Mouse (Mus musculus) megakaryocyte, adult 5-6 weeks (primary cell): ENCODE measurements around the gene Hoxb1. TPM values are rescaled to one million over a fixed set of nuclear protein-coding genes. Genes with fewer than 3 reads are reported as not detected.

Experiments used
- ATAC-seq: 2 replicates; pipeline ENCODE4 v1.8.0; 2016; ENCODE audit warnings: mild to moderate bottlenecking, inconsistent platforms; ENCODE audit not compliant: poor library complexity, severe bottlenecking
- total RNA-seq, 2 experiments: library from RNA; stranded (forward) in 1 of 2; stranded (reverse) in 1 of 2; fragments of 153-499, 151-499 nt in 1 of 2; fragments of 221-1000, 200-1000 nt in 1 of 2; gene quantifications; 2 replicates each; pipeline versions ENCODE4 v1.2.3 to v1.2.4; 2015 to 2017

Hoxb1 gene
- total RNA-seq, 2 experiments from 2014 or later, result not detected

DNA sequence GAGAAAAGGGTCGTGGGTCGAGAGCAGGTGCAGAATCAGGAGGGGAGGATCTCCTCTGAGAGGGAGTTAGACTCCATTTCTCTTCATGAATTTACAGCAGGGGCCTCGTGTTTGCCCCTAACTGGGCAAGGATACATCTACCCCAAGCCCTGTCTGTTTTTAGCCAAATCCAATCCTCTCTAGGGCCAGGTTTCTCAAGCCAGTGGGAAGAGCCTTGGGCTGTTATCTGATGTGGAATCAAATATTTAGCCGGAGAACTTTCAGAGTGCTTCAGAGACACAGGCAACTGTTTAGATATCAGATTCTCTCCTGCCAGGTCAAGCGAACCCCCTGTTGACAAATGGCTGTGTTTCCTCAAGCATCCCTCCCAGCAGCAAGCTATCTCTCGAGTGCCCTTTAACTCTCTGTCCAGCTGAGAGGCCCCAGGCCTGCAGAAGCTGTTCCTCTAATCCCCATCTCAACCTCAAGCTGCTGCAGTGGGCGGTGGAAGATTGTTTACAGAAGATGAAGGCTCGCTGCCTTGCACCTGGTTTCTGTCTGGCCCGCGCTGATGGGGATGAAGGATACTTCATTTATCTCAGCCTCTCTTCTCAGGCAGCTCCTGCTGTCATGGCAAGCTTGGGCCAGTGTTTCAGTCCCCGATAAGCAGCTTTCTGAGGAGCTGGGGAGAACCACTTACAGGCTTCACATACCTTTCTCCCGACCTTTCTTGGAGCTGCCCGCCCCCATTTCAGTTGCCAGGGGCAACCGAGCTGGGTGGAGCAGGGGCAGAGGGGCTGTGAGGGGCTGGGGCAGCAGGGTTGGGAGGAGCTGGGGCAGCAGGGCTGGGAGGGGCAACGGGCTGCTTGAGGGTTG is 31.4 kb downstream of the Hoxb1 start:
- no peak for ATAC-seq

DNA sequence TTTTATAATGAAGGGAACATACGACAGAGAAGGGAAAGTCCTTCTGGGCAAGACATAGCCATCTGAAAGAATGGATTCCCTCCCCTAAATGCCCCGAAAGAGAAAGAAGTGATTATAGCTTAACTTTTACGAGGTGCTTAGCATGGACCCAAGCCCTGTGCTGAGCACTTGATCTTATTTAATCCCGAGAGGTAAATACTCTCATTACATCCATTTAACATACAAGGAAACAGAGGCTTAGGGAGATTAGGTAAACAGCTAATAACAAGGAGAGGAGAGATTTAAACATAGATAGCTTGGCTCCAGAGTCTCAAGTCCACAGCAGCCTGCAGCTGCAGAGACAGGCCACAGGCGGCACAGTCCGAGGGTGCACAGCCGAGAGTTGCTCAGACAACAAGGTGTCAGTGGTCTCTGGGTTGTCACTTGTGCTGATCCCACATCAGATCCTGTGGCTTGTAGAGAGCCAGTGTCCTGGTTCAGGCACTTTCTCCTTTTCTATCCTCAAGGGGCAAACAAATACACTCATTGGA is 32.3 kb downstream of the Hoxb1 start:
- no peak for ATAC-seq

DNA sequence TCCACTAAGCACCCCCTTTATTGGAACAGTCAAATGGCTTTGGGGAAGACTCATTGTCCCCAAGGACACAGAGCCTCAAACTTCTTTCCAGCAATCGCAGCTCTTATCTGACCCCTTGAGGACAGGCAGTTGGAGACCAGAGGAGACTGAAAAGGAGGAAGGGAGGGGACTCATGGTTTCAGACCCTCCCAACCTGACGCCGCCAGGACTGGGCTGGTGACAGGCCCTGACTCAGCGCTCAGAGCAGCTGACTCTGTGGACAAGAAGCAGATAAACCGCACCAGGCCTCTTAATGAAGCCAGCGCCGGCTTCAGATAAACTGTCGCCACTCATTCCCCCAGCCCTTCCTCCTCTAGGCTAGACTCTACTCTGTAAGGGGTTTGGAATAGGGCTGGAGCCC is 34.4 kb downstream of the Hoxb1 start:
- peak; percentile 40; the same call in 1 of the 2 replicates for ATAC-seq

DNA sequence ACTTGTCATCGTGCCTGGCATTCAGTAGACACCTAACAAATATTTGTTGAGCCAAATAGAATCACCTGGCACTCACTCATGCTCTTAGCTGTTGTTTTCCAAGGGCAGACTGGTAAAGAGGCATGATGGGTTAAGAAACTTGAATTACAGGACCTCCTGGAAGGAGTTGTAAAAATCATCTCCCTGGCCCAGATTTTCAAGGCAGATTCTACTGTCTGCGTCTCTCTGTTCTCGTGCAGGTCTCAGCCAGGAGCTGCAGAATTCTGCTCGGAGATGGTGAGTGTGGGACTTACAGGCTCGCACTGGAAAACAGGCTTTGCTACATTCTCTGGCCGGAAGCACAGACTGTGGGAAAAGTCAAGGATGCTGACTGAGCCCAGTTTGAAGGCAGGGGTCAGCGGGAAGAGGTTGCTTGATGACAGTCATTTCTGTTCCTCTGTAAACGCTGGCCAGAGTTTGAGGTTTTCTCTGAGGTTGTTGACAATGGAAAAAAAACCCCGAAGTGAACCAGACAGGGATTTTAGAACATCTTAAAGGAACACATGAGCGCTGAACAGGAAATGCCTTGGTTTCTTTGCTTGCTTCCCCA is 38.6 kb downstream of the Hoxb1 start:
- ATAC-seq, result no peak

DNA sequence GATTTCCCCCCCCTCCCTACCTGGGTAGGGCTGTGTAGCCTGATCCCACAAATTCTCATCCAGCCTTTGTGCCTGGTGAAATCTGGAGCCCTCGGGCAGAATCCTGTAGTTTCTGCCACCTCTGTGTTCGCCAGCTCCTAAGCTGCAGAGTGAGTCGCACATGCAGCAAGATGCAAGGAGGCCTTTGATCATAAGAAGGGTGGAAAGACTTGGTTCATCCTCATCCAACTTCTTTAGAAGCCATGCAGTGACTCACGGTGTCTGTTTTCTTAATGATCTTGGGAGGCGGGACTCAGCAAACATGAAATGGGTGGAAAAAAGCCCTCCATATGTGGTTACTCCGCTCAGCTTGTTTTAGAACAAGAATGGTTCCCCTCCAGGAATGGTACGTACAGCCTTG is 39.3 kb downstream of the Hoxb1 start:
- ATAC-seq, result no peak

DNA sequence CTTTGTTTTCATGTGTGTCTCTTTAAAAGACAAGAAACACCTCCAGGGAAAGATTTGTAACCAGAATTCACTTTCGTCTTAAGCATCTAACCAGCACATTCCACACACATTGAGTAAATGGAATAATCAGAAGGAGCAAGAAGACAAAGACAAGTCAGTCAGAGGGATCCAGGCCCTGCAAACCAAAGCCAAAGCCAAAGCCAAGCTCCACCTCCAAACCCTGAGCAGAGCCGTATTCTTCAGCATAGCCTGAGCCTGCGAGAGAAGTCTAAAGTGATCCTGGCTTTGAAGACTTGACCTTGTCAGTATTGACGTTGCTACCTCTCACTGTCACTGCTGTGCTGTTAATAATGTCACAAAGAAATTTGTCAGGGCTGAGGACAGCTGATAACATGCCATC is 40.0 kb downstream of the Hoxb1 start:
- ATAC-seq, result no peak

DNA sequence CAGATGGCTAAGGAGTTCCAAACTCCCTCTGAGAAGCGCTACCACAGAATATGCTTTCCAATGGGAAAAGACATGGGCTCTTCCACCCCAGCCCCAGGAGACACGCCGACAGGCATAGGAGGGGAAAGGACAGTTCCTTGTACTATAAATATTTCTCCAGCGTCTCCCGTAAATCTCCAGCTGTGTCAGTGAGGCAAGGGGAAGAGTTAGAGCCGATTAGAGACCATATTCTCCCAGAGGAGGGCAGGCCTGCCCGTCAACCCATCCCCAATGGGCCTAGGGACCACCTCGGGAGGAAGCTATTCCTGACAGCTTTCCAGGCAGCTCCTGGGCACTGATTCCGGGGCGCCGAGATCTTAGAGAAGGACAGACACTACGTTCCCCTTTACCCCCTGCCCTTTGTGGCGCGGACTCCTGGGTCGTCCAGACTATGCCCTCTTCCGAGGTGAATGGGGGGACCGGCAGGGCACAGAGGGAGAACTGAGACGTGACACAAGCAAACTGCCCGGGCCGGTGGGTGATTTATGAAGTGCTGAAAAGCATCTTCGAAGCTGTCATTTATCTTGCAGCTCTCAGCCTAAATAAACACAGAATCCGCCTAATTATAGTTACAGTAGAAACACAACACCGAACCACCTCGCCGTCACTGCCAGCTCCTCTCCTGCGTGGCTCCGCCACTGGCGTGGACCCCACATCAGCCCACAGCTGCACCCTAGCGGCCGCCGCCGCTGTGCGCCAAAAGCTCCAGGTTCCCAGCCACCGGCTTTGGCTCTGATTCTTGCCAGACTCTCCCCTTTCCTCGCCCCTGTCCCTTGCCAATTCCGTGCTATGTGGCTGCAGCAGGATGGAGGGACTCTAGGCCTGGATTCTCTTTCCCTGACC is 41.9 kb downstream of the Hoxb1 start:
- ATAC-seq, result peak; percentile 84

DNA sequence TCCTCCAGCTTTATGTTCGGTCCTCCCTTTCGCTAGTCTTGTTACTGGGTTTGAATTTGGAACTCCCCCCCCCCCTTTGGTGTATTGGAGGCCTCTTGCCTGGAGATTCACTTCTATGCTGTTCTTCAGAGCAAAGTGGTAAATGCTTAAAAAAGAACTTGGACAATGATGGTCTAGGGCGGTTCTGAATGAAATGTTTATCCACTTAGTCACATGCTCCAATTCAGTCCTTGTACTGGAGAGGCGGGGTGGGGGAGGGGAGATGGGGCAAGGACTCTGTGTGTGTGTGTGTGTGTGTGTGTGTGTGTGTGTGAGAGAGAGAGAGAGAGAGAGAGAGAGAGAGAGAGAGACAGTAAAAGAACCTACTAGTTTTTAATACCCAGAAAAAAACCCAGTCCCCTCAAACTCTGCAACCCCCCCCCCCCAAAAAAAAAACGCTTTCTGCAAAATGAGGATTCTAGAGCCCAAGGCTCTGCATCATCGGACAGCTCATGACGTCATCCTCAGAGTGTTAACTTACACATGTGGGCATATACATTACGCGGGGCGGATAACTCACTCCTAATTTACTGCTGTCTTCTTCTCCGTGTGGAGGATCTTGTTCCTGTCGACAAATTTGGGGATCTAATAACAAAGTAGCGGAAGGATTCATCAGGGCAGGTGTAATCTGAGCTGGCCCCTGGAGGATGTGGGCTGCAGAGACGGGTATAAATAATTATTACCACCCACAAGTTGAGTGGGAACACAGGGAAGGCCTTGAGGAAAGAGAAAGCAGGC is 42.9 kb downstream of the Hoxb1 start:
- no peak for ATAC-seq

DNA sequence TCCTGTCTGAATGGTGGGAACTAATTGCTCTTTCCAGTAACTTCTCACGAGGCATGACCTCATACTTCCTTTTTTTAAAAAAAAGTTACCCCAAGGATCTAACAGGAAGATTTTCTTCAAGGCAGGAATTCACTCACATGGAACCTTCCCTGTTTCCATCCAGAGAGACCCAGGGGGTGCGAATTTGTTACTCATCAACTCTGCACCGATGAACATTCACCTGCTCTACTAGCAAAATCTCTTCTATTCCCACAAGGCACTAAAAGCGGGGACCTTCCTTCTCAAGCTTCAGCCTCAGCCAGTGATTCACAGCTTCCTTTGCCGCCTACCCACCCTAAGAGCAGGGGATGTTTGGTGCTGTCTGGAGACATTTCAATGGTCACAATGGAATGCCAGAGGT is 45.5 kb downstream of the Hoxb1 start:
- no peak for ATAC-seq

DNA sequence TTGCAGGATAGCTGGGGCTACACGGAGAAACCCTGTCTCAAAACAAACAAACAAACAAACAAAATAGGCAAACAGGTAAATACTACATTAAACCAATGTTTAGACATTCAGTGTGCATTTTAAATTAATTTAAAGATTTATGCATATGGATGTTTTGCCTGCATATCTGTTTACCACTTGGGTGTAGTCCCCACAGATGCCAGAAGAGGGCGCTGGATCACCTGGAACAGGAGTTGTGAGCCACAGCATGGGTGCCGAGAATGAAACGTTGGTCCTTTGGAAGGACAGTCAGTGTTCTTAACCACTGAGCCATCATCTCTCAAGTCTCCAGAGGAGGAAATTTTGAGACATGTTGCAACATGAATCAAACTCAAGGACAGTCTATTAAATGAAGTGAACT is 46.4 kb downstream of the Hoxb1 start:
- no peak for ATAC-seq

DNA sequence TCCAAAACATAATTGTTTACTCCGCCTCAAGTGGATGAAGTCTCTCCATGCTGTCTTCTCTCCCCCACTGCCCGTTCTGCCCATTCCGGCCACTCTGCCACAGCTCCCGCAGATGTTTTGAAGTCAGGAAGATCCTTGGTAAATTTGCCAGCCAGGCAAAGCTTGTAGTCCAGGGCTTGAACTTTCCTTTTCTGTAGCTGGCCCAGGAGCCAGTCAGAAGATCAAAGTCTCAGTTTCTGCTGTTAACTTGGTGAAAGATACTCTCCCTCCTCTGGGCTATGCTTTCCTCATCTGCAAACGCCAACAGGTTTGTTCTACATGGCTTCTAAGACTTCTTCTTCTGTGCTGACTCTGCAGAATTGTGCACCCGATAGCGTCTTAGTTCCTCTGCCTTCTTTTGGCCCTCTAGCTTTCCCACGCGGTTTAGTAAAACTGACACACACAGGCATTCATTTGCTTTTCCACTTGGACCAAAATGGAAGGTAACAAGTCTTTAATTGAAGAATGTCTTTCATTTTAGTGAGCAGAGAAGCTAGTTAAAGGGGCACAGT is 47.5 kb downstream of the Hoxb1 start:
- no peak for ATAC-seq

DNA sequence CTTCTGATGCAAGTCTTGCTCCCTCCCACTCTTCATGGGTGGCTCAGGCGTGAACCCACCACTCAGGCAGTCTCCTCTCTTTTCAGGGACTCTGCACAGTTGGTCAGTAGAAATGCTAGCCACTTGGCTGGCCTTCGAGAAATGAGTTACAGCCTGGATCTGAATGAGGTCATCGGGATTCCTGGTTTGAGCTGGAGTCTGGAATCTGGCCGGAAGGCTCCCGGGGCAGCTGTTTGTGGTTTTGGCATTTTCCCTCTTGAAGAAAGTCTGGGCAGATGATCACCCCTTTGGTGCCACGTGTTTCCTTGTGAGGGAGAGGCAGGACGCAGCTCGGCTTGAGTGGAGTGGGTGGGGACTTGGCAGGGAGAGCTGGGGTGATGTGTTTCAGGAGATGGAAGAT is 48.0 kb downstream of the Hoxb1 start:
- no peak for ATAC-seq

DNA sequence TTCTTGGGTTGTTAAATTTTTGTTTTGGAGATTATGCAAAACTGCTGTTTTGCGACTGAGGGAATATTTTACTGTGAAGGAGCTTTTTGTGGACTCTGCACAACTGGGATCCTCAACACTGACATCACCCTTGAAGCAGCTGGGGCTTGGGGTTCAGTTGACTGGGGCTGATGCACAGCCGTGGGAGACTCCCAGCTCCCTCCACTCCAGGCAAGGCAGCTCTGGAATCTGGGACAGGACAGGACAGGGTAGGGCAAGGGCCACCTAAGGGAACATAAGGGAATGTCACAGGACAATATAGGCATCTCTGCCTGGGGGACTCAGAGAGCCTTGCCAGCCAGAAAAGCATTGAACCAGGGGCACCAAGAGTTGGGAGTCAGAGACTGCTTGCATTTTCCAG is 48.5 kb downstream of the Hoxb1 start:
- ATAC-seq, result no peak

Other genes starting within 250 kb of the Hoxb1 start
- not detected in 2 replicates for gene Ttll6, start 232.0 kb upstream of the Hoxb1 start, total RNA-seq (2015)
- gene Ttll6, start 232.0 kb upstream of the Hoxb1 start, total RNA-seq (2017), result not detected in 2 replicates
- not detected in 2 replicates for gene Hoxb13, start 171.4 kb upstream of the Hoxb1 start, total RNA-seq (2015)
- not detected in 2 replicates for gene Hoxb13, start 171.4 kb upstream of the Hoxb1 start, total RNA-seq (2017)
- not detected in 2 replicates for gene Hoxb9, start 94.3 kb upstream of the Hoxb1 start, total RNA-seq (2015)
- not detected in 2 replicates for gene Hoxb9, start 94.3 kb upstream of the Hoxb1 start, total RNA-seq (2017)
- gene Hoxb8, start 83.8 kb upstream of the Hoxb1 start, total RNA-seq (2015), result not detected in 2 replicates
- gene Hoxb8, start 83.8 kb upstream of the Hoxb1 start, total RNA-seq (2017), result not detected in 2 replicates
- 0.11 TPM in 1 of 2 replicates, not detected in the other for gene Hoxb7, start 79.1 kb upstream of the Hoxb1 start, total RNA-seq (2015)
- gene Hoxb7, start 79.1 kb upstream of the Hoxb1 start, total RNA-seq (2017), result not detected in 2 replicates
- not detected in 2 replicates for gene Hoxb6, start 73.3 kb upstream of the Hoxb1 start, total RNA-seq (2015)
- gene Hoxb6, start 73.3 kb upstream of the Hoxb1 start, total RNA-seq (2017), result not detected in 2 replicates
- gene Hoxb5, start 62.4 kb upstream of the Hoxb1 start, total RNA-seq (2015), result not detected in 2 replicates
- gene Hoxb5, start 62.4 kb upstream of the Hoxb1 start, total RNA-seq (2017), result not detected in 2 replicates
- 2.9 and 3.4 TPM in 2 replicates for gene Hoxb4, start 47.5 kb upstream of the Hoxb1 start, total RNA-seq (2015)
- gene Hoxb4, start 47.5 kb upstream of the Hoxb1 start, total RNA-seq (2017), result 3.7 and 4.0 TPM in 2 replicates
- gene Hoxb3, start 42.4 kb upstream of the Hoxb1 start, total RNA-seq (2015), result 0.75 and 1.4 TPM in 2 replicates
- 0.12 and 0.44 TPM in 2 replicates for gene Hoxb3, start 42.4 kb upstream of the Hoxb1 start, total RNA-seq (2017)
- gene Hoxb2, start 15.2 kb upstream of the Hoxb1 start, total RNA-seq (2015), result 0.09 TPM in 1 of 2 replicates, not detected in the other
- 0.77 TPM in 1 of 2 replicates, not detected in the other for gene Hoxb2, start 15.2 kb upstream of the Hoxb1 start, total RNA-seq (2017)
- 5.2 and 8.5 TPM in 2 replicates for gene Skap1, start 98.8 kb downstream of the Hoxb1 start, total RNA-seq (2015)
- 3.8 and 5.0 TPM in 2 replicates for gene Skap1, start 98.8 kb downstream of the Hoxb1 start, total RNA-seq (2017)